Mouse (Mus musculus) C2C12 (cell line): ENCODE data around the gene Elf1.

ENCODE experiments used
- CTCF ChIP-seq: IDR thresholded peaks from one replicate; pipeline ENCODE4 v1.5.1; 2011; ENCODE audit not compliant: control insufficient read depth, insufficient read depth, insufficient read length
- MAX ChIP-seq: IDR thresholded peaks from one replicate; pipeline ENCODE4 v1.6.1; 2011; ENCODE audit warnings: mild to moderate bottlenecking, control low read depth
- MYOD1 ChIP-seq: IDR thresholded peaks from one replicate; pipeline ENCODE4 v1.6.1; 2011; ENCODE audit warnings: low read depth; ENCODE audit not compliant: control insufficient read depth, insufficient read length
- MYOG ChIP-seq: IDR thresholded peaks from one replicate; pipeline ENCODE4 v1.6.1; 2011; ENCODE audit not compliant: control insufficient read depth, insufficient read length; ENCODE audit errors: extremely low read depth
- USF1 ChIP-seq: IDR thresholded peaks from one replicate; pipeline ENCODE4 v1.6.1; 2011; ENCODE audit warnings: low read depth, mild to moderate bottlenecking, control low read depth, moderate library complexity

- TF ChIP-seq MAX (no peak), CTCF (no peak), MYOD1 (no peak), USF1 (no peak), MYOG (no peak)
These were observed 20.6 kb upstream of the Elf1 start for GRCm38 (mm10) chr14:79460401-79460800.
